ENCODE assay signal across 10 mouse cellular contexts in the genomic region with DNA sequence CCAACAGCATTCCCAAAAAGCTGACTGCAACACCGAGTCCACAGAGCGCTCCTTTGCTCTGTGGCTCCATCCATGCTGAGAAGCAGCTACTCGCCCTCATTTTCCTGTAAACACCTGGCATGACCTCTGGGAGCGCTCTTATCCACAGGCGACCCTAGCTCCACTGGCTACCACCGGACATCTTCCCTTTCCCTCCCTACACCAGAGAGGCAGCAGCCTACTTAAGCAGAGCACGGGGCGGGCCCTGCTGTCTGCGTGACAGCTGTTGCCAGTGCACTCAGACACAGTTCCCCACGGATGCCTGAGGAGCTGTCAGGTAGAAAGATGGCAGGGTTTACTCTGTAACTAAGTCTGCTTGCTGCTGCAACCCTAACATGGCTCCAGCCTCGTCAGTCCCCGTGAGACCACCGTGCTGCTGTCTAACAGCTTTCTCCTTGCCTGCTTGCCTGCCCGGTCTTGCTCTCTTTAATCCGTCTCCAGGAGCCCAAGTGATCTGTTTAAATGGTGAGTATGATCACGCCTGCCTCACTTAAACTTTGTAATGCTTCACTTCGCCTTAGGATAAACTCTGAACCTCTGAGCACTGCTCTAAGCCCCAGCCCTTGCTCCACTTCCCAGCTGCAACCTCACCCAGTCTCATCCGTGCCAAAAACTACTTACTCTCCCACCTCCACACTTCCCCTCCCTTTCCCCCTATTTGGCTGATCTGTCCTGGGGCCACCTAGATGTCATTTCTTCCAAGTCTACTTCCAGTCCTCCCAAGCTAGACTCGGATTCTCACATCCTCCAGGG. TPM values are rescaled to one million over a fixed set of nuclear protein-coding genes. Genes with fewer than 3 reads are reported as not detected.
DNase-seq lines count a peak whose midpoint lies in the region; ATAC-seq lines count a peak whose summit lies in the region.
"Had no signal": no experiment of that assay in that cellular context is flagged by ENCODE, and none has a peak within 500 bp of the region (broad histone marks: within the 10 kb centered on the region; RNA-seq: fewer than 3 reads in every experiment).

No protein-coding gene starts in this region.

- no peaks in the 10 kb centered on the region for H3K9me3 ChIP-seq in hindbrain, embryonic 10.5 days
- H3K9me3 ChIP-seq in limb, embryonic 11.5 days (ENCODE audit: control insufficient read depth, low read length) = no peaks in the 10 kb centered on the region

- intact Hi-C loops in gastrocnemius, postnatal 14 days (cut with DNase I; ENCODE audit: low total_unique reads) = no loop called here

- H3K4me2 ChIP-seq in limb, embryonic 11.5 days (ENCODE audit: low read depth, severe bottlenecking) = no peak overlapping the region

- no peak overlapping the region for H3K4me3 ChIP-seq in hindbrain, embryonic 10.5 days
- no peak overlapping the region for H3K4me3 ChIP-seq in limb, embryonic 11.5 days (ENCODE audit: low read depth, low read length)

- peaks cover 10% of the 10 kb centered on the region for H3K4me1 ChIP-seq in hindbrain, embryonic 10.5 days (replicated peaks)
- no peaks in the 10 kb centered on the region for H3K4me1 ChIP-seq in limb, embryonic 11.5 days (ENCODE audit: control insufficient read depth, insufficient read depth, low read length)

- peak; percentile 41 for DNase-seq in gastrocnemius, postnatal 14 days
- DNase-seq in gastrocnemius, postnatal 25 days = no peak
- DNase-seq in ZHBTc4 (ENCODE audit: low read depth, low spot score) = peak; percentile 70
- peak; percentile 51 for DNase-seq in hindbrain, embryonic 10.5 days (ENCODE audit: low spot score)
- peak; percentile 62 for DNase-seq in limb, embryonic 11.5 days (ENCODE audit: low spot score)
- peak; percentile 67 for DNase-seq in retina, postnatal 7 days (ENCODE audit: low read depth, low spot score)
- no peak for DNase-seq in thymus, postnatal 0 days (ENCODE audit: low spot score)
- DNase-seq in adrenal gland, adult 8-10 months = no peak

- no peak overlapping the region for H3K9ac ChIP-seq in limb, embryonic 11.5 days (ENCODE audit: low read length)

- H3K36me3 ChIP-seq in hindbrain, embryonic 10.5 days = peaks cover 28% of the 10 kb centered on the region
- H3K36me3 ChIP-seq in limb, embryonic 11.5 days (ENCODE audit: control insufficient read depth, insufficient read depth, low read length) = peaks cover 8% of the 10 kb centered on the region; the same call in 1 of the 2 replicates

- H3K27ac ChIP-seq in hindbrain, embryonic 10.5 days = 0 out of 2 replicates have a peak overlapping the region, but pooled peaks have one; percentile 12
- H3K27ac ChIP-seq in limb, embryonic 11.5 days (replicated peaks; ENCODE audit: low read depth, low read length) = no peak overlapping the region

- no peak for ATAC-seq in limb, embryonic 11.5 days (ENCODE audit: insufficient number of reproducible peaks, low FRiP score, low TSS enrichment, low read depth)

- 36% methylated on average over 19 of the region's 19 CpGs for WGBS in hindbrain, embryonic 10.5 days
- WGBS in limb, embryonic 11.5 days = 44% methylated on average over 19 of the region's 19 CpGs

- no peaks in the 10 kb centered on the region for H3K27me3 ChIP-seq in hindbrain, embryonic 10.5 days (ENCODE audit: insufficient read depth, poor library complexity, severe bottlenecking)
- H3K27me3 ChIP-seq in limb, embryonic 11.5 days (ENCODE audit: control insufficient read depth, insufficient read depth, low read length) = no peaks in the 10 kb centered on the region
- H3K27me3 ChIP-seq: Patski had no signal

RNA-seq across cellular contexts. Expression of gene Slc25a28, which starts 12.3 kb away (rescaled TPM):
- total RNA-seq in gastrocnemius, postnatal 14 days (2021) = 10 to 100 TPM; 17.0 to 18.8 TPM
- total RNA-seq in gastrocnemius, postnatal 25 days (2021) = 10 to 100 TPM; 18.0 to 18.9 TPM
- polyA plus RNA-seq in hindbrain, embryonic 10.5 days (2016; fragmentation: Nextera tagmentation; extraction: Ambion mirVana) = 9.2 and 12.3 TPM in 2 replicates
- 10.3 and 11.2 TPM in 2 replicates for polyA plus RNA-seq in limb, embryonic 11.5 days (2014; fragmentation: Nextera tagmentation; extraction: Ambion mirVana)
- polyA plus RNA-seq in thymus, postnatal 0 days (2015; fragmentation: Nextera tagmentation; extraction: Ambion mirVana) = 17.1 and 19.3 TPM in 2 replicates
- total RNA-seq in adrenal gland, adult 8-10 months (2022) = 100 to 1,000 TPM in 1 of 4 experiments, 10 to 100 TPM in 3; 78.4 to 112 (median 83.7) TPM

RNA-seq across cellular contexts. Expression of gene Entpd7, which starts 27.1 kb away (rescaled TPM):
- total RNA-seq in gastrocnemius, postnatal 14 days (2021) = 1 to 10 TPM; 2.7 to 3.3 TPM
- total RNA-seq in gastrocnemius, postnatal 25 days (2021) = 1 to 10 TPM; 1.8 TPM
- polyA plus RNA-seq in hindbrain, embryonic 10.5 days (2016; fragmentation: Nextera tagmentation; extraction: Ambion mirVana) = 9.0 and 9.3 TPM in 2 replicates
- polyA plus RNA-seq in limb, embryonic 11.5 days (2014; fragmentation: Nextera tagmentation; extraction: Ambion mirVana) = 13.7 and 16.7 TPM in 2 replicates
- polyA plus RNA-seq in thymus, postnatal 0 days (2015; fragmentation: Nextera tagmentation; extraction: Ambion mirVana) = 8.9 and 11.2 TPM in 2 replicates
- total RNA-seq in adrenal gland, adult 8-10 months (2022) = 10 to 100 TPM; 18.1 to 27.3 (median 23.6) TPM

RNA-seq across cellular contexts. Expression of gene Nkx2-3, which starts 50.2 kb away (rescaled TPM):
- not detected for total RNA-seq in gastrocnemius, postnatal 14 days (2021)
- not detected for total RNA-seq in gastrocnemius, postnatal 25 days (2021)
- 0.56 and 1.0 TPM in 2 replicates for polyA plus RNA-seq in hindbrain, embryonic 10.5 days (2016; fragmentation: Nextera tagmentation; extraction: Ambion mirVana)
- polyA plus RNA-seq in limb, embryonic 11.5 days (2014; fragmentation: Nextera tagmentation; extraction: Ambion mirVana) = not detected in 2 replicates
- polyA plus RNA-seq in thymus, postnatal 0 days (2015; fragmentation: Nextera tagmentation; extraction: Ambion mirVana) = not detected in 2 replicates
- total RNA-seq in adrenal gland, adult 8-10 months (2022) = not detected
- total RNA-seq: heart, adult 18-20 months had no signal

Comparison
In these comparisons a context has a peak if more than half of its experiments do, and no peak if none do; other contexts are left out.
1. DNase-seq: peak in gastrocnemius, postnatal 14 days (single experiment), ZHBTc4 (single experiment), hindbrain, embryonic 10.5 days (single experiment), limb, embryonic 11.5 days (single experiment) and retina, postnatal 7 days (single experiment); none in gastrocnemius, postnatal 25 days (single experiment), thymus, postnatal 0 days (single experiment) and adrenal gland, adult 8-10 months (single experiment).
2. RNA of gene Entpd7, which starts 27.1 kb away (total RNA-seq): 18.1 to 27.3 TPM in adrenal gland, adult 8-10 months; 2.7 to 3.3 TPM in gastrocnemius, postnatal 14 days and 1.8 TPM in gastrocnemius, postnatal 25 days; every median in the first group is over 4 times any median in the second.